ENCODE assay signal across 10 mouse cellular contexts in the genomic region with DNA sequence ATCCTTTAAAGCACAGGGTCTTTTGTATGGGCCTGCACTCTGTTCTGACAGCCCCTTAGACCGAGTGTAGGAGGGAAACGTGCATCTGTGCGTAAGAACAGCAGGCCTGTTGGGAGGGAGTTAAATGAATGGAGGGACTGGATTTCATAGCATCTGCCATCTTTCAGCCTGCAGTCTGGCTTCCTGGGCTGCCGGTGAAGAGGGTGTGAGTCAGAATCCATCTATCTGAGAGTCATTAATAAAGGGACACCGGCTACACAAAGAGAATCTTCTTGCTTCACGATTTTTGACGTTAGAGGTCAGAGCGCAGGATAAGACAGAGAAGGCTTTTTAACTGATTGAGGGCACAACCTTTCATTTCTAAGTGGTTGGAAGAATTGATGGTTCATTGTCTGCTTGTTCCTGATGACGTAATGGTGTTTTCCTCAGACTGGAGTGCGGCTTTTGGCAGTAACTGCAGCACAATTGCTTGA. TPM values are rescaled to one million over a fixed set of nuclear protein-coding genes. Genes with fewer than 3 reads are reported as not detected.
DNase-seq lines count a peak whose midpoint lies in the region; ATAC-seq lines count a peak whose summit lies in the region.
"Had no signal": no experiment of that assay in that cellular context is flagged by ENCODE, and none has a peak within 500 bp of the region (broad histone marks: within the 10 kb centered on the region; RNA-seq: fewer than 3 reads in every experiment).

No protein-coding gene starts in this region.

- H3K4me1 ChIP-seq in forebrain, embryonic 15.5 days: peaks cover 33% of the 10 kb centered on the region
- peaks cover 18% of the 10 kb centered on the region for H3K4me1 ChIP-seq in midbrain, embryonic 15.5 days

- H3K27ac ChIP-seq in forebrain, embryonic 15.5 days (replicated peaks): peak overlapping the region; percentile 90
- peak overlapping the region; percentile 71 for H3K27ac ChIP-seq in midbrain, embryonic 15.5 days
- H3K27ac ChIP-seq: liver, embryonic 14.5 days had no signal

- H3K9me3 ChIP-seq in forebrain, embryonic 15.5 days: no peaks in the 10 kb centered on the region
- no peaks in the 10 kb centered on the region for H3K9me3 ChIP-seq in midbrain, embryonic 15.5 days

- no peaks in the 10 kb centered on the region for H3K27me3 ChIP-seq in forebrain, embryonic 15.5 days
- no peaks in the 10 kb centered on the region for H3K27me3 ChIP-seq in midbrain, embryonic 15.5 days (replicated peaks)

- H3K4me2 ChIP-seq in forebrain, embryonic 15.5 days (replicated peaks): peak overlapping the region; percentile 28
- H3K4me2 ChIP-seq in midbrain, embryonic 15.5 days: no peak overlapping the region; the same call in 1 of the 2 replicates

- peak; percentile 84 for ATAC-seq in forebrain, embryonic 15.5 days (replicated peaks)
- ATAC-seq in midbrain, embryonic 15.5 days (replicated peaks): peak; percentile 31; the same call in 1 of the 2 replicates
- no peak for ATAC-seq in CD4-positive, CD25-positive, alpha-beta regulatory T cell, adult 4 months
- ATAC-seq in cerebellum, adult (ENCODE audit: insufficient number of reproducible peaks, low FRiP score, low TSS enrichment): no peak

- H3K4me3 ChIP-seq in forebrain, embryonic 15.5 days: peak overlapping the region; percentile 5; the same call in 1 of the 2 replicates
- H3K4me3 ChIP-seq in midbrain, embryonic 15.5 days: no peak overlapping the region

- WGBS in forebrain, embryonic 15.5 days: 30% methylated on average over 10 of the region's 10 CpGs
- 43% methylated on average over 10 of the region's 10 CpGs for WGBS in midbrain, embryonic 15.5 days

- H3K9ac ChIP-seq in forebrain, embryonic 15.5 days (replicated peaks): peak overlapping the region; percentile 34
- H3K9ac ChIP-seq in midbrain, embryonic 15.5 days: no peak overlapping the region
- H3K9ac ChIP-seq: liver, embryonic 14.5 days had no signal

- no peaks in the 10 kb centered on the region for H3K36me3 ChIP-seq in forebrain, embryonic 15.5 days
- H3K36me3 ChIP-seq in midbrain, embryonic 15.5 days (replicated peaks): no peaks in the 10 kb centered on the region

- peak; percentile 45 for DNase-seq in layer of hippocampus, adult 11-12 months (ENCODE audit: low spot score)
- no peak for DNase-seq in layer of hippocampus, postnatal 25 days (ENCODE audit: extremely low spot score in 1 of 2, low spot score in 1 of 2)
- DNase-seq in brain, adult 2 months (ENCODE audit: low read depth, low spot score): peak; percentile 63
- DNase-seq in thymus, postnatal 0 days (ENCODE audit: low spot score): no peak
- DNase-seq: right cerebral cortex, adult 18-20 months had no signal

RNA-seq across cellular contexts. Expression of a gene that starts 46.2 kb away (rescaled TPM):
- total RNA-seq in layer of hippocampus, postnatal 25 days (2021): 100 to 1,000 TPM in 1 of 2 experiments, 10 to 100 TPM in 1; 88.7 to 103 TPM
- polyA plus RNA-seq in forebrain, embryonic 15.5 days (2015; fragmentation: Nextera tagmentation; extraction: Ambion mirVana): 131 and 137 TPM in 2 replicates
- polyA plus RNA-seq in midbrain, embryonic 15.5 days (2015; fragmentation: Nextera tagmentation; extraction: Ambion mirVana): 124 and 135 TPM in 2 replicates
- 21.0 and 31.0 TPM in 2 replicates for polyA plus RNA-seq in thymus, postnatal 0 days (2015; fragmentation: Nextera tagmentation; extraction: Ambion mirVana)
- polyA plus RNA-seq in CD4-positive, CD25-positive, alpha-beta regulatory T cell, adult 4 months (2017; shearing (Covaris generic)): 10 to 100 TPM; 43.6 to 64.9 TPM

Comparison
In these comparisons a context has a peak if more than half of its experiments do, and no peak if none do; other contexts are left out.
1. DNase-seq: peak in layer of hippocampus, adult 11-12 months (single experiment) and brain, adult 2 months (single experiment); none in layer of hippocampus, postnatal 25 days (0 of 2) and thymus, postnatal 0 days (single experiment).
2. ATAC-seq: peak in forebrain, embryonic 15.5 days (single experiment) and midbrain, embryonic 15.5 days (single experiment); none in CD4-positive, CD25-positive, alpha-beta regulatory T cell, adult 4 months (single experiment) and cerebellum, adult (single experiment).